Mouse (Mus musculus) Muller cell, postnatal 12 days (primary cell): ENCODE data around the gene Neurod6.

Source experiments
- DNase-seq: peaks from one replicate; pipeline ENCODE4 v3.0.0-alpha.2; 2015; ENCODE audit errors: inconsistent ontology term

Gene Neurod6

GRCm38 (mm10) chr6:55646824-55647560, 34.1 kb downstream of the Neurod6 start:
- no peak for DNase-seq

GRCm38 (mm10) chr6:55646111-55646823, 34.8 kb downstream of the Neurod6 start:
- no peak for DNase-seq

- DNase-seq: no peak
Measured at GRCm38 (mm10) chr6:55634662-55635061, 46.4 kb downstream of the Neurod6 start.
